Mouse (Mus musculus): ENCODE results near the gene Il20.

Il20 gene

GRCm38 (mm10) chr1:130865541-130866221 is 45.6 kb downstream of the Il20 start, which contains the start of gene Fcmr:
Gene Fcmr, plus strand, starts transcription at chr1:130865669.
- DNase-seq (ENCODE audit: low spot score) = no peak

- no peak for DNase-seq (ENCODE audit: low spot score)
Measured at GRCm38 (mm10) chr1:130864741-130865140, 46.5 kb downstream of the Il20 start.

- DNase-seq (ENCODE audit: low spot score) = peak; percentile 37
Measured at GRCm38 (mm10) chr1:130864238-130864637, 47.0 kb downstream of the Il20 start.

- DNase-seq (ENCODE audit: low spot score) = no peak
Measured at GRCm38 (mm10) chr1:130857456-130857855, 53.8 kb downstream of the Il20 start.
